Mouse (Mus musculus) adrenal gland, postnatal 4 days (tissue): Measurements from ENCODE around the gene Sfxn5. TPM values are rescaled to one million over a fixed set of nuclear protein-coding genes. Genes with fewer than 3 reads are reported as not detected.

Experiments
- DNase-seq, 2 experiments: peaks; one replicate each; pipeline ENCODE4 v3.0.0; 2021 to 2022; ENCODE audit warnings: low spot score in 2 of 2, mixed read lengths in 2 of 2
- total RNA-seq, 2 experiments: library from RNA; stranded (reverse); gene quantifications; 2 replicates each; pipeline ENCODE4 v1.2.3; 2021

Sfxn5 gene
- total RNA-seq, 2 experiments from 2014 or later = 11.8 to 12.7 TPM

- DNase-seq = no peak
Measured at GRCm38 (mm10) chr6:85234796-85235195, 98.4 kb downstream of the Sfxn5 start.

- DNase-seq = no peak
Measured at GRCm38 (mm10) chr6:85232836-85233623, 100.2 kb downstream of the Sfxn5 start.

GRCm38 (mm10) chr6:85232045-85232444, 101.2 kb downstream of the Sfxn5 start:
- no peak for DNase-seq

- DNase-seq = no peak
Measured at GRCm38 (mm10) chr6:85231469-85231868, 101.8 kb downstream of the Sfxn5 start.

- no peak for DNase-seq
Measured at GRCm38 (mm10) chr6:85230762-85231161, 102.5 kb downstream of the Sfxn5 start.

GRCm38 (mm10) chr6:85227520-85227919, 105.7 kb downstream of the Sfxn5 start:
- no peak for DNase-seq

GRCm38 (mm10) chr6:85226570-85226969, 106.7 kb downstream of the Sfxn5 start:
- DNase-seq = no peak

GRCm38 (mm10) chr6:85224442-85224891, 108.8 kb downstream of the Sfxn5 start:
- DNase-seq = no peak

GRCm38 (mm10) chr6:85223498-85224150, 109.6 kb downstream of the Sfxn5 start:
- no peak for DNase-seq

- no peak for DNase-seq
Measured at GRCm38 (mm10) chr6:85222551-85222950, 110.7 kb downstream of the Sfxn5 start.

- DNase-seq = no peak
Measured at GRCm38 (mm10) chr6:85220917-85221316, 112.3 kb downstream of the Sfxn5 start.

GRCm38 (mm10) chr6:85219706-85220105, 113.5 kb downstream of the Sfxn5 start:
- no peak for DNase-seq

GRCm38 (mm10) chr6:85218684-85219445, 114.4 kb downstream of the Sfxn5 start:
- DNase-seq = no peak

GRCm38 (mm10) chr6:85218251-85218650, 115.0 kb downstream of the Sfxn5 start:
- DNase-seq = no peak

GRCm38 (mm10) chr6:85210686-85211085, 122.5 kb downstream of the Sfxn5 start:
- no peak for DNase-seq

- DNase-seq = no peak
Measured at GRCm38 (mm10) chr6:85209226-85209967, 123.8 kb downstream of the Sfxn5 start.

GRCm38 (mm10) chr6:85207345-85207744, 125.9 kb downstream of the Sfxn5 start:
- DNase-seq = no peak

GRCm38 (mm10) chr6:85206939-85207285, 126.3 kb downstream of the Sfxn5 start:
- DNase-seq = no peak

- DNase-seq = no peak
Measured at GRCm38 (mm10) chr6:85206182-85206938, 126.9 kb downstream of the Sfxn5 start.

- no peak for DNase-seq
Measured at GRCm38 (mm10) chr6:85197951-85198350, 135.3 kb downstream of the Sfxn5 start.
